Mouse (Mus musculus) right cerebral cortex, adult 2 months (tissue): ENCODE measurements at regions not wholly inside any gene's neighbourhood (a gene's known extent, or its start where the extent isn't known, plus 50 kb on each side); places are given as distances from the start of the nearest gene placed in this dataset.

Source experiments
- DNase-seq, 2 experiments: peaks; one replicate each; pipeline ENCODE4 v3.0.0; 2021 to 2022; ENCODE audit warnings: low spot score in 2 of 2

GRCm38 (mm10) chr3:43155643-43156042 lies 1413.2 kb downstream of the D3Ertd751e start:
- DNase-seq, result peak; percentile 10 to 37

GRCm38 (mm10) chr3:43160530-43160929 lies 1418.1 kb downstream of the D3Ertd751e start:
- no peak for DNase-seq

- DNase-seq, result no peak
Observed at GRCm38 (mm10) chr3:43182785-43183184, 1440.4 kb downstream of the D3Ertd751e start.

GRCm38 (mm10) chr3:43199891-43200290 lies 1457.5 kb downstream of the D3Ertd751e start:
- no peak for DNase-seq

- DNase-seq, result no peak
Observed at GRCm38 (mm10) chr3:43209646-43210045, 1467.2 kb downstream of the D3Ertd751e start.

GRCm38 (mm10) chr3:43218726-43219125 lies 1476.3 kb downstream of the D3Ertd751e start:
- DNase-seq, result no peak

- DNase-seq, result no peak
Observed at GRCm38 (mm10) chr3:43246639-43247038, 1504.2 kb downstream of the D3Ertd751e start.
